Comparison of ENCODE assay signal across 17 mouse cellular contexts in the genomic region with DNA sequence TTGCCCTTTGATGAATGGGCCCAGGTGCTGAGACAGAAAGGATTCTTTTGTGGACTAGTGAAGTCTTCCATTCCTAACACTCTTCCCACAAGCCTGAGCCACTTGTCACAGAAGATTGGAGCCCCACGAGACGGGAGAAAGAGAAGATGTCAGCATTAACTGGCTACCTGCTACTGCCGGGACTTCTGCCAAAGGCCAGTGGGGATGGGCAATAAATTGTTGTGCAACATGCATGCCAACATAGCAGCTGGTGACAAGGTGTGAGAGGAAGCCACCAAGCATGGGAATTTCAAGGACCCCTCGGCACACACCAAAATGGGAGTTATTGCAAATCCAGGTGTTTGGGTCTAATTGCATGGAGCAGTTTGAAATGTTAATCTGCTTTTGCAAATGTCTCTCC.
"Had no signal": no experiment of that assay in that cellular context is flagged by ENCODE, and none has a peak within 500 bp of the region (broad histone marks: within the 10 kb centered on the region; RNA-seq: fewer than 3 reads in every experiment).

No protein-coding gene starts in this region.

- H3K27me3 ChIP-seq: kidney, embryonic 15.5 days; liver, embryonic 13.5 days; lung, embryonic 15.5 days; midbrain, embryonic 12.5 days; stomach, embryonic 15.5 days had no signal

- DNase-seq: kidney, adult 2 months; kidney, postnatal 14 days; liver; liver, embryonic 13.5 days; liver, postnatal 0 days; right cerebral cortex, postnatal 14 days; thymus, adult 2 months; thymus, postnatal 25 days had no signal

- H3K4me3 ChIP-seq: kidney, embryonic 15.5 days; left cerebral cortex, adult 2 months; limb, embryonic 12.5 days; liver, embryonic 13.5 days; lung, embryonic 15.5 days; megakaryocyte, embryonic 14.5 days; midbrain, embryonic 12.5 days; stomach, embryonic 15.5 days had no signal

- H3K9me3 ChIP-seq: kidney, embryonic 15.5 days; limb, embryonic 12.5 days; liver, embryonic 13.5 days; lung, embryonic 15.5 days; midbrain, embryonic 12.5 days; stomach, embryonic 15.5 days had no signal

- H3K9ac ChIP-seq: kidney, embryonic 15.5 days; limb, embryonic 12.5 days; liver, embryonic 13.5 days; liver, postnatal 0 days; lung, embryonic 15.5 days; midbrain, embryonic 12.5 days; stomach, embryonic 15.5 days had no signal

- H3K27ac ChIP-seq: kidney, embryonic 15.5 days; left cerebral cortex, adult 2 months; limb, embryonic 12.5 days; liver, embryonic 13.5 days; lung, embryonic 15.5 days; macrophage; midbrain, embryonic 12.5 days; stomach, embryonic 15.5 days had no signal

- ATAC-seq: liver, postnatal 0 days; midbrain, embryonic 16.5 days had no signal

- H3K4me1 ChIP-seq: kidney, embryonic 15.5 days; limb, embryonic 12.5 days; liver, embryonic 13.5 days; lung, embryonic 15.5 days; megakaryocyte, embryonic 14.5 days; midbrain, embryonic 12.5 days; stomach, embryonic 15.5 days had no signal

- H3K36me3 ChIP-seq: kidney, embryonic 15.5 days; limb, embryonic 12.5 days; liver, embryonic 13.5 days; lung, embryonic 15.5 days; midbrain, embryonic 12.5 days; stomach, embryonic 15.5 days had no signal

- H3K4me2 ChIP-seq: kidney, embryonic 15.5 days; limb, embryonic 12.5 days; liver, embryonic 13.5 days; lung, embryonic 15.5 days; midbrain, embryonic 12.5 days; stomach, embryonic 15.5 days had no signal
